Mouse (Mus musculus): ENCODE measurements at regions not wholly inside any gene's neighbourhood (a gene's known extent, or its start where the extent isn't known, plus 50 kb on each side); places are given as distances from the start of the nearest gene placed in this dataset.
A peak's percentile ranks its signal among the peaks of the same experiment; 100 is the strongest.

- no peak for DNase-seq (ENCODE audit: low spot score)
- peaks cover 4% of the 10 kb centered on the region; the same call in 1 of the 2 replicates for H3K4me1 ChIP-seq (ENCODE audit: insufficient read depth, low read length)
- H3K27ac ChIP-seq (ENCODE audit: low read depth, low read length) = no peak overlapping the region
These were observed 164.2 kb downstream of the Icos start for GRCm38 (mm10) chr1:61141952-61142351.

GRCm38 (mm10) chr1:61143030-61143753 lies 165.5 kb downstream of the Icos start:
- DNase-seq (ENCODE audit: low spot score) (no peak), ATAC-seq (ENCODE audit: low FRiP score) (no peak)
- Histone ChIP-seq H3K4me1 (ENCODE audit: insufficient read depth, low read length) (peaks cover 4% of the 10 kb centered on the region; the same call in 1 of the 2 replicates), H3K4me2 (ENCODE audit: low read depth, low read length, poor library complexity, severe bottlenecking) (no peak overlapping the region), H3K27ac (ENCODE audit: low read depth, low read length) (peak overlapping the region; percentile 32; the same call in 1 of the 2 replicates), H3K4me3 (ENCODE audit: low read depth, low read length) (no peak overlapping the region), H3K36me3 (ENCODE audit: insufficient read depth, low read length) (no peaks in the 10 kb centered on the region), H3K27me3 (ENCODE audit: insufficient read depth, low read length) (no peaks in the 10 kb centered on the region), H3K9ac (replicated peaks; ENCODE audit: low read length, poor library complexity, severe bottlenecking) (0 out of 2 replicates have a peak overlapping the region, but pooled peaks have one; percentile 13), H3K9me3 (ENCODE audit: low read length) (no peaks in the 10 kb centered on the region)
- no peak for TF ChIP-seq CTCF (IDR thresholded peaks at IDR 0.05)
- WGBS = 18% methylated on average over 14 of the region's 14 CpGs

More at GRCm38 (mm10) chr1:61141952-61142351, 164.2 kb downstream of the Icos start:
- no peaks in the 10 kb centered on the region for H3K9me3 ChIP-seq (ENCODE audit: low read length)
- no peaks in the 10 kb centered on the region for H3K36me3 ChIP-seq (ENCODE audit: insufficient read depth, low read length)
- no peaks in the 10 kb centered on the region for H3K27me3 ChIP-seq (ENCODE audit: insufficient read depth, low read length)
- 65% methylated on average over 9 of the region's 9 CpGs for WGBS
- no peak for ATAC-seq (ENCODE audit: low FRiP score)
- H3K4me2 ChIP-seq (ENCODE audit: low read depth, low read length, poor library complexity, severe bottlenecking) = no peak overlapping the region
- TF ChIP-seq CTCF (IDR thresholded peaks at IDR 0.05) = no peak
- H3K4me3 ChIP-seq (ENCODE audit: low read depth, low read length) = no peak overlapping the region
- no peak overlapping the region for H3K9ac ChIP-seq (replicated peaks; ENCODE audit: low read length, poor library complexity, severe bottlenecking)

- Histone ChIP-seq H3K4me1 (ENCODE audit: insufficient read depth, low read length) (peaks cover 4% of the 10 kb centered on the region; the same call in 1 of the 2 replicates), H3K27ac (ENCODE audit: low read depth, low read length) (peak overlapping the region; percentile 32; the same call in 1 of the 2 replicates), H3K4me3 (ENCODE audit: low read depth, low read length) (no peak overlapping the region), H3K9me3 (ENCODE audit: low read length) (no peaks in the 10 kb centered on the region), H3K4me2 (ENCODE audit: low read depth, low read length, poor library complexity, severe bottlenecking) (no peak overlapping the region), H3K27me3 (ENCODE audit: insufficient read depth, low read length) (no peaks in the 10 kb centered on the region), H3K9ac (replicated peaks; ENCODE audit: low read length, poor library complexity, severe bottlenecking) (0 out of 2 replicates have a peak overlapping the region, but pooled peaks have one; percentile 13), H3K36me3 (ENCODE audit: insufficient read depth, low read length) (no peaks in the 10 kb centered on the region)
- ATAC-seq (ENCODE audit: low FRiP score) (no peak), DNase-seq (ENCODE audit: low spot score) (no peak)
- TF ChIP-seq CTCF (IDR thresholded peaks at IDR 0.05) = no peak
- WGBS = 24% methylated on average over 8 of the region's 8 CpGs
These were observed 166.0 kb downstream of the Icos start for GRCm38 (mm10) chr1:61143754-61144066.

GRCm38 (mm10) chr1:61145013-61145412 lies 167.3 kb downstream of the Icos start:
- peaks cover 4% of the 10 kb centered on the region; the same call in 1 of the 2 replicates for H3K4me1 ChIP-seq (ENCODE audit: insufficient read depth, low read length)
- H3K4me3 ChIP-seq (ENCODE audit: low read depth, low read length) = no peak overlapping the region
- H3K27ac ChIP-seq (ENCODE audit: low read depth, low read length) = no peak overlapping the region
- no peak overlapping the region for H3K4me2 ChIP-seq (ENCODE audit: low read depth, low read length, poor library complexity, severe bottlenecking)
- no peaks in the 10 kb centered on the region for H3K36me3 ChIP-seq (ENCODE audit: insufficient read depth, low read length)
- no peak for TF ChIP-seq CTCF (IDR thresholded peaks at IDR 0.05)
- no peaks in the 10 kb centered on the region for H3K9me3 ChIP-seq (ENCODE audit: low read length)
- WGBS = 62% methylated on average over 4 of the region's 4 CpGs
- ATAC-seq (ENCODE audit: low FRiP score) (no peak), DNase-seq (ENCODE audit: low spot score) (no peak)
- H3K27me3 ChIP-seq (ENCODE audit: insufficient read depth, low read length) = no peaks in the 10 kb centered on the region
- no peak overlapping the region for H3K9ac ChIP-seq (replicated peaks; ENCODE audit: low read length, poor library complexity, severe bottlenecking)

DNA sequence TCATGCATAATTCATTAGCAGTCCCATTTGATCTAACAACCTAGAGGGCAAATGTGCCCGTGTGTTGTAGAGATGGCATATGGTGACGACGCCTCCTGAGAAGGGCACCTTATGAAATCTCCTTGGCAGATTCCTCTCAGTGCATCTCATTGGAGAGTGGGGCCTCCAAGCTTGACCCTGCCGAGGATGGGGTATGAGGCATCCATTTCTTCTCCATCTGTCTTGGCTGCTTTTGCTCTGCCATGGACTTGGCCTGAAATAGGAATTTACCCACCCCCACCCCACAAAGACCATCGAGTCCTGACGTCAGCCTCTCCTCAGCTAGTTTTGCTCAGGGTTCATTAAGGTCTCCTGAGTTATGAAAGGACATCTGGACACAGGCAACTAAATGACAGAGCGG lies 167.8 kb downstream of the Icos start:
- H3K4me3 ChIP-seq (ENCODE audit: low read depth, low read length) = no peak overlapping the region
- WGBS = 59% methylated on average over 7 of the region's 7 CpGs
- ATAC-seq (ENCODE audit: low FRiP score) = no peak
- TF ChIP-seq CTCF (IDR thresholded peaks at IDR 0.05) = no peak
- H3K4me1 ChIP-seq (ENCODE audit: insufficient read depth, low read length) = peaks cover 4% of the 10 kb centered on the region; the same call in 1 of the 2 replicates
- H3K9me3 ChIP-seq (ENCODE audit: low read length) = no peaks in the 10 kb centered on the region
- H3K27ac ChIP-seq (ENCODE audit: low read depth, low read length) = no peak overlapping the region
- H3K9ac ChIP-seq (replicated peaks; ENCODE audit: low read length, poor library complexity, severe bottlenecking) = no peak overlapping the region
- no peaks in the 10 kb centered on the region for H3K36me3 ChIP-seq (ENCODE audit: insufficient read depth, low read length)
- H3K27me3 ChIP-seq (ENCODE audit: insufficient read depth, low read length) = no peaks in the 10 kb centered on the region
- no peak for DNase-seq (ENCODE audit: low spot score)
- H3K4me2 ChIP-seq (ENCODE audit: low read depth, low read length, poor library complexity, severe bottlenecking) = no peak overlapping the region

DNA sequence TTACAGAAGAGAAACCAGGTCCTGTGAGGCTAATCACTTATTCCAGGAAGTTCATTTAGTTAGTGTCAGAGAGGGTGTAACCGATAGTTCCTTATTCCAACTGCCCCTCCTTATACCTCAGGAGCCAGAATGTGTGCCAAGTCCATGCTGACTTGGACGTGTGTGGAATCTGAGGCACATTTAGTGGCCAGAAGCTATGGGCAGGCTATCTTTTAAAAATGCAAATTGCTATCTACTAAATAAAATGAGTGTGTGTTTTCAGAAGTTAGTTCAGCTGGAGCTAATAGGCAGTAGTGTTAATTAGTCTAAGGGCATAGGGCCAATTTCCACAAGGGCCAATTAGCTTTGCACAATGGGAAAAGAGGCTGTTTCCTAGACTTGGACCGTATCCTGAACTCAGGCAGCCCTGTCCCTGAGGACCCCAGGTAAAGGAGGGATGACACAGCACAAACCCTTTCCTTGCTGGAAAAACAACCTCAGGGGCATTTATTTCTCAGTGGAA lies 168.5 kb downstream of the Icos start:
- H3K9ac ChIP-seq (replicated peaks; ENCODE audit: low read length, poor library complexity, severe bottlenecking) = no peak overlapping the region
- no peak overlapping the region for H3K4me3 ChIP-seq (ENCODE audit: low read depth, low read length)
- no peaks in the 10 kb centered on the region for H3K27me3 ChIP-seq (ENCODE audit: insufficient read depth, low read length)
- TF ChIP-seq CTCF (IDR thresholded peaks at IDR 0.05) = no peak
- no peak overlapping the region for H3K4me2 ChIP-seq (ENCODE audit: low read depth, low read length, poor library complexity, severe bottlenecking)
- 50% methylated on average over 3 of the region's 3 CpGs for WGBS
- H3K36me3 ChIP-seq (ENCODE audit: insufficient read depth, low read length) = no peaks in the 10 kb centered on the region
- no peaks in the 10 kb centered on the region for H3K9me3 ChIP-seq (ENCODE audit: low read length)
- DNase-seq (ENCODE audit: low spot score) (peak; percentile 62), ATAC-seq (ENCODE audit: low FRiP score) (no peak)
- H3K4me1 ChIP-seq (ENCODE audit: insufficient read depth, low read length) = peaks cover 4% of the 10 kb centered on the region; the same call in 1 of the 2 replicates
- no peak overlapping the region for H3K27ac ChIP-seq (ENCODE audit: low read depth, low read length)
